Mouse (Mus musculus) lung, postnatal 0 days (tissue): Measurements from ENCODE around the gene Eno2. TPM values are rescaled to one million over a fixed set of nuclear protein-coding genes. Genes with fewer than 3 reads are reported as not detected.

Source experiments
- ATAC-seq: fragments of 200-750 bp; cut with Nextera tagmentation; 2 replicates; pipeline ENCODE4 v1.8.0; 2017; ENCODE audit warnings: moderate library complexity
- DNase-seq: peaks from one replicate; pipeline ENCODE4 v3.0.0-alpha.2; 2016; ENCODE audit warnings: low spot score
- H3K27ac ChIP-seq: fragments of 300-500 bp; sonication (generic); 2 replicates; pipeline ENCODE4 v1.5.1; 2014; ENCODE audit warnings: antibody characterized with exemption, mild to moderate bottlenecking, low read length, mixed read lengths
- H3K27me3 ChIP-seq: fragments of 300-500 bp; sonication (generic); replicated peaks from 2 replicates; pipeline ENCODE4 v1.6.1; 2014; ENCODE audit warnings: low read length, mixed read lengths; ENCODE audit not compliant: insufficient read depth
- H3K36me3 ChIP-seq: fragments of 300-500 bp; sonication (generic); 2 replicates; pipeline ENCODE4 v1.6.1; 2014; ENCODE audit warnings: low read length, mixed read lengths; ENCODE audit not compliant: insufficient read depth
- H3K4me1 ChIP-seq: fragments of 300-500 bp; sonication (generic); 2 replicates; pipeline ENCODE4 v1.6.1; 2014; ENCODE audit warnings: antibody characterized with exemption, low read depth, low read length, mixed read lengths; ENCODE audit not compliant: insufficient read depth
- H3K4me2 ChIP-seq: fragments of 300-500 bp; sonication (generic); replicated peaks from 2 replicates; pipeline ENCODE4 v1.6.1; 2014; ENCODE audit warnings: low read depth, mild to moderate bottlenecking, low read length, moderate library complexity, mixed read lengths
- H3K4me3 ChIP-seq: fragments of 300-500 bp; sonication (generic); 2 replicates; pipeline ENCODE4 v1.5.1; 2014; ENCODE audit warnings: low read depth, low read length
- H3K9ac ChIP-seq: fragments of 300-500 bp; sonication (generic); replicated peaks from 2 replicates; pipeline ENCODE4 v1.6.1; 2014; ENCODE audit warnings: low read depth, mild to moderate bottlenecking
- H3K9me3 ChIP-seq: fragments of 300-500 bp; sonication (generic); 2 replicates; pipeline ENCODE4 v1.6.1; 2016; ENCODE audit warnings: low read length, mixed read lengths
- CTCF ChIP-seq: IDR thresholded peaks from 2 replicates; pipeline ENCODE4 v1.5.1; 2016; ENCODE audit warnings: antibody characterized with exemption, mild to moderate bottlenecking
- EP300 ChIP-seq: IDR thresholded peaks from 2 replicates; pipeline ENCODE4 v1.6.1; 2016; ENCODE audit warnings: antibody characterized with exemption, mild to moderate bottlenecking, control low read depth
- WGBS: fragments of 180-500 bp; shearing (Covaris S2); extraction: QIAGEN DNeasy Blood & Tissue Kit; methylation state at CpG from one replicate; pipeline ENCODE4 v1.1.7; 2014; 5-methylcytosine and 5-hydroxymethylcytosine counted together
- polyA plus RNA-seq: library from polyadenylated mRNA; unstranded; fragments of >200 nt; fragmentation: Nextera tagmentation; extraction: Ambion mirVana; gene quantifications from 2 replicates; pipeline ENCODE4 v1.2.1, GENCODE M21; 2015

Eno2 gene
- polyA plus RNA-seq, 1 experiment from 2014 or later = 1.5 TPM

GRCm38 (mm10) chr6:124796200-124796599 is 26.7 kb upstream of the Eno2 start:
- no peaks in the 10 kb centered on the region for H3K27me3 ChIP-seq
- no peaks in the 10 kb centered on the region for H3K36me3 ChIP-seq
- no peaks in the 10 kb centered on the region for H3K4me1 ChIP-seq
- no peaks in the 10 kb centered on the region for H3K9me3 ChIP-seq
- DNase-seq (no peak), ATAC-seq (no peak)
- H3K27ac ChIP-seq = no peak overlapping the region
- H3K4me3 ChIP-seq = no peak overlapping the region
- WGBS = 70% methylated on average over 2 of the region's 2 CpGs
- H3K9ac ChIP-seq = no peak overlapping the region
- TF ChIP-seq EP300 (no peak), CTCF (no peak)
- H3K4me2 ChIP-seq = no peak overlapping the region

DNA sequence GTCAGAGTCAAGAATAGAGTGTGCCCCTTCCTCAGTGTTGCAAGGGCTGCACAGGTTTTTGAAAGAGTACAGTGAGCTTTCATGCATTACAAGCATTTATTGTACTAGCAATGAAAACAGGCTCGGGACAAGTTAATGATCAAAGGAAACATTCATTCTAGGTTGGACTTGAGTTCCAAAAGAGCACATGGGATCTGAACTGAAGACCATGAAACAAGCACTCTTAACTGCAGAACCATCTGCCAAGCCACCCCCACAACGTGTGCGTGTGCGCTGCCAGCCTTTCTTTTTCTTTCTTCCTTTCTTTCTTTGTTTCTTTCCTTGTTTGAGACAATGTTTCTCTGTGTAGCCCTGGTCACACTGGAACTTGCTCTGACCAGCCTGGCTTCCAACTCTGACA is 26.3 kb upstream of the Eno2 start:
- ATAC-seq = no peak
- no peaks in the 10 kb centered on the region for H3K27me3 ChIP-seq
- no peak overlapping the region for H3K4me2 ChIP-seq
- no peak for DNase-seq
- no peak overlapping the region for H3K4me3 ChIP-seq
- H3K4me1 ChIP-seq = no peaks in the 10 kb centered on the region
- WGBS = 72% methylated on average over 4 of the region's 4 CpGs
- no peak overlapping the region for H3K27ac ChIP-seq
- no peak for TF ChIP-seq EP300
- H3K36me3 ChIP-seq = no peaks in the 10 kb centered on the region
- no peak overlapping the region for H3K9ac ChIP-seq
- no peaks in the 10 kb centered on the region for H3K9me3 ChIP-seq

DNA sequence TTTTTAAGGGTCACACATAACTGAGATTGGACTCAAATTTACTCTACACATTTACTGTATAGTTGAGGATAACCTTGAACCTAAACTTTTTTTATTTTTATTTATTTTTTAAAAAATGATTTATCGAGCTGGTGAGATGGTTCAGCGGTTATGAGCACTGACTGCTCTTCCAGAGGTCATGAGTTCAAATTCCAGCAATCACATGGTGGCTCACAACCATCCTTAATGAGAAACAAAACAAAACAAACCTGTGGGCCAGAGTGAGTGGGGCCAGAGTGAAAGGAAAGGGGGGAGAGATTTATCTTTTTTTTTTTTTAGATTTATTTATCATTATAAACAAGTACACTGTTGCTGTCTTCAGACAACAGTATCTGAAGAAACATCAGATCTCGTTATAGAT is 22.4 kb upstream of the Eno2 start:
- TF ChIP-seq EP300 (no peak), CTCF (no peak)
- no peak for DNase-seq
- H3K27ac ChIP-seq = no peak overlapping the region
- H3K27me3 ChIP-seq = no peaks in the 10 kb centered on the region
- WGBS = 75% methylated on average over 3 of the region's 3 CpGs
- H3K36me3 ChIP-seq = no peaks in the 10 kb centered on the region
- H3K4me1 ChIP-seq = no peaks in the 10 kb centered on the region
- no peaks in the 10 kb centered on the region for H3K9me3 ChIP-seq
- no peak for ATAC-seq
- no peak overlapping the region for H3K4me2 ChIP-seq
- H3K9ac ChIP-seq = no peak overlapping the region
- no peak overlapping the region for H3K4me3 ChIP-seq

GRCm38 (mm10) chr6:124790121-124790520 is 20.6 kb upstream of the Eno2 start:
- Histone ChIP-seq H3K27ac (no peak overlapping the region), H3K9me3 (no peaks in the 10 kb centered on the region), H3K4me1 (no peaks in the 10 kb centered on the region), H3K4me2 (no peak overlapping the region), H3K9ac (no peak overlapping the region), H3K4me3 (no peak overlapping the region), H3K36me3 (no peaks in the 10 kb centered on the region), H3K27me3 (no peaks in the 10 kb centered on the region)
- DNase-seq (no peak), ATAC-seq (no peak)
- TF ChIP-seq EP300 (no peak), CTCF (no peak)
- 42% methylated on average over 4 of the region's 4 CpGs for WGBS

DNA sequence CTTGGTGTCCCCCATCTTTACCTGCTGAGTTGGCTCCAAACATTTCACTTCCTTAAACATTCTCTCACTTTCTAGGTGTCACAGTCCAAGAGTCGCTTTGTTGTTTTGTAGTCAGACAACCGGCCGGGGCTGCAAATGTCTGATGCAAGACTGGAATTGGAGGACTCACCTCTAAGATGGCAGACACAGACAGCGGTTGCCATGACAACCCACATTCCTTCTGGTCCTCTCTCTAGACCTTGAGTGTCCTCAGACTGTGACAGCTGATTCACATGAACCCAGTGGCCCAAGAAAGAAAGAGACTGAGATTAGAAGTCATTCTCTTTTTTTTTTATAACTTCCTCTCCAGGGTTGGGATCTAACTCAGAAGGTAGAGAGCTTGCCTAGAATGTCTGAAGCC is 20.0 kb upstream of the Eno2 start:
- no peak overlapping the region for H3K4me3 ChIP-seq
- no peak overlapping the region for H3K4me2 ChIP-seq
- 66% methylated on average over 4 of the region's 4 CpGs for WGBS
- H3K27me3 ChIP-seq = no peaks in the 10 kb centered on the region
- DNase-seq (no peak), ATAC-seq (no peak)
- H3K9ac ChIP-seq = no peak overlapping the region
- no peaks in the 10 kb centered on the region for H3K36me3 ChIP-seq
- TF ChIP-seq CTCF (no peak), EP300 (no peak)
- no peak overlapping the region for H3K27ac ChIP-seq
- H3K9me3 ChIP-seq = no peaks in the 10 kb centered on the region
- H3K4me1 ChIP-seq = no peaks in the 10 kb centered on the region

DNA sequence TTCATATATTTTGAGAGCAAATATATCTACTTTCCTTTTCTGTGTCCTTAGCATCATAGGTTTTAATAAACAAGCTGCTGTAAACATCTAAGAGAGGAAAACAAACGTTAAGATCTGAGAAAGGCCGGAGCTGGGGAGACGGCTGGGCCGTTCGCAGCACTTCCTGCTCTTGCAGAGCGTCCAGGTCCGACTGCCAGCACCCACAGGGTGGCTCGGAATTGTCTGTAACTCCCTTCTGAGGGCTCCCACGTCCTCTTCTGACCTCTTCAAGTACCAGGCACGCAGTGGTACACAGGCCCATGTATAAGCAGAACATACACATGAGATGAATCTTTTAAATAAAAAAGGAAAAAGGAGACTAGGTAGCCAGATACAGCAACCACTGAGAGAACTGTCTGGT is 18.2 kb upstream of the Eno2 start:
- WGBS = 52% methylated on average over 10 of the region's 10 CpGs
- Histone ChIP-seq H3K36me3 (no peaks in the 10 kb centered on the region), H3K4me2 (no peak overlapping the region), H3K4me1 (no peaks in the 10 kb centered on the region), H3K9me3 (no peaks in the 10 kb centered on the region), H3K9ac (no peak overlapping the region), H3K27me3 (no peaks in the 10 kb centered on the region), H3K27ac (no peak overlapping the region), H3K4me3 (no peak overlapping the region)
- TF ChIP-seq CTCF (no peak), EP300 (no peak)
- DNase-seq = no peak
- ATAC-seq = no peak

GRCm38 (mm10) chr6:124786756-124787420 is 17.4 kb upstream of the Eno2 start:
- WGBS = 48% methylated on average over 8 of the region's 8 CpGs
- Histone ChIP-seq H3K4me3 (no peak overlapping the region), H3K9ac (no peak overlapping the region), H3K4me2 (no peak overlapping the region), H3K27ac (no peak overlapping the region), H3K27me3 (no peaks in the 10 kb centered on the region), H3K9me3 (no peaks in the 10 kb centered on the region), H3K36me3 (no peaks in the 10 kb centered on the region), H3K4me1 (0 out of 2 replicates have a peak, but pooled peaks cover 4% of the 10 kb centered on the region)
- TF ChIP-seq EP300 = no peak
- no peak for DNase-seq
- ATAC-seq = no peak
